Mouse (Mus musculus) heart, postnatal 4 days (tissue): Measurements from ENCODE around the gene 9130213A22Rik. TPM values are rescaled to one million over a fixed set of nuclear protein-coding genes. Genes with fewer than 3 reads are reported as not detected.

Source experiments
- DNase-seq: peaks from one replicate; pipeline ENCODE4 v3.0.0; 2021
- total RNA-seq, 2 experiments: library from RNA; stranded (reverse); gene quantifications; 2 replicates each; pipeline ENCODE4 v1.2.3; 2021

9130213A22Rik gene
- total RNA-seq, 2 experiments from 2014 or later, result 0.29 to 0.65 TPM

DNA sequence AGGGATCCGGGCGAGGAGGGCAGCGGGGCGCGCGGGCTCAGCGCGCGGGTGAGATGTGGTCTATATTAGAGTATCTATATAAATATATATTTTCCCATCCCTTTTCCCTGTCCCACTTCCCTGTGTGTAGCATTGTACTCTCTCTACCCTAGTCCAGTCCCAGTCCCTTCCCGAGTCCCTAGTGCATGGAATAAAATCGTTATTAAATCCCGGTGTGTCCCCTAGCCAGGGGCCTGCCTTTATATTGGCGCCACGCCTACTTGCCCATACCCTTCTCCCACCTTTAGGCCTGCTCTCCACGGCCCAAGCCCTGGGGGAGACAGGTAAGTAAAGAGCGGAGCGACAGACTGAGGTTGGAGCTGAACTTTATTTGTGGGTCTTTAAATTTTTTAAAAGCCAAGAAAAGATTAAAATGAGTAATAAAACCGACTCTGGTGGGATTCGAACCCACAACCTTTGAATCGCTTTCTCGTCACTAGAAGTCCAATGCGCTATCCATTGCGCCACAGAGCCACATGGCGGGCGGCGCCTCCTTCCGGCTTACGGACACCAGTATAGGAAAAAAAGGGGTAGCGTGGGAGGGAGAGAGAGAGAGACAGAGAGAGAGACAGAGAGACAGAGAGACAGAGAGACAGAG, 785 bp upstream of the 9130213A22Rik start:
- peak; percentile 94 for DNase-seq

- DNase-seq, result no peak
Observed at GRCm38 (mm10) chr11:69121741-69122335, 551 bp downstream of the 9130213A22Rik start.

GRCm38 (mm10) chr11:69121001-69121740, 1.2 kb downstream of the 9130213A22Rik start:
- peak; percentile 43 for DNase-seq

- DNase-seq, result peak; percentile 30
Observed at GRCm38 (mm10) chr11:69120221-69121000, 2.0 kb downstream of the 9130213A22Rik start, which contains the start of gene Hes7. TSS of gene Hes7 (plus strand) at chr11:69120404.

DNA sequence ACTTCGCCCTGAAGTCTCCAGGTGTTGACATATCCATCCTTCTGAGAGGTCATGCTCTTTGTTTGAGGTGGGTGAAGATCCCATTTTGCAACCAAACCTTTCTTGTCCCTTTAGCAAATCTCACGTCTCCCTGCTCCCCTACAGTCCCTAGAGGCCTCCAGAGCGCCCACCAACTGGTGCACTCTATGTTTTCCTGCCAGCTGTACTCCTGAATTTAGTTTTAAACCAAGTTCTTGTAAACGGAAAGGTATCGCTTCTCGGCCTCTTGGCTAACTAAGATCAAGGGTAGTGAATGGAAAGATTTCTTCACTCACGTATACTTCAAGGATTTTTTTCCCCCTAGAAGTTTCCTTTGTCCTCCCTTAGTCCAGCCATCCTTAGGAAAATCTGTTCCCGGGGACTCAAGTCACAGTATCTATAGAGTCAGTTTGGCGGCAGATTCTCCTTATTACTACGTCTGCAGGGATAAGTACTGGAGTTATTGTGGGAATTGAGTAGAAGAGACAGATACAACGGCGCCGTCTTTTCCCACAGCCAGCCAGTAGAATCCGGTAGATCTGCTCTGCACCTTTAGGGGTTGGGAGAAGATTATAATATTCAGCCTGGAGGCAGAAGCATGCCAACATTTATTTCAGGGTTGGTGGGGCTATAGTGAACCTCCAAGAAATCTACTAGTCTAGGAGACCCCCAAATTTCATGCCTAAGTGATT, 2.8 kb downstream of the 9130213A22Rik start:
- no peak for DNase-seq

DNA sequence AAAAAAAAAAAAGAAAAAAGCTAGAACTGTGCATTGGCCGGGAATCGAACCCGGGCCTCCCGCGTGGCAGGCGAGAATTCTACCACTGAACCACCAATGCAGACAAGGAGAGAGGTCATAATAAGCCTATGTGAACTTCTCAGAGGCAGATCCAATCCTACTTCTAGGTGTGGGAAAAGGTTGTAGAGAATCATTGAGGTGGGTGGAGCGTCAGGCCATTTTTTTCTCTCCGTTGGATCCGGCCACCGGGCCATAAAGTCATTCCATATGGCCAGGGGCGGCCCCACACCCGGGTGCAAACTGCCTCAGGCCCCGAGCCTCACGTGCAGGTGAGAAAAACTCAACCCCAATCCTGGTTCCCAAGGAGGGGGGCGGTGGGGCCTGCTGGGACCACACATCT, 3.6 kb downstream of the 9130213A22Rik start:
- DNase-seq, result peak; percentile 93

DNA sequence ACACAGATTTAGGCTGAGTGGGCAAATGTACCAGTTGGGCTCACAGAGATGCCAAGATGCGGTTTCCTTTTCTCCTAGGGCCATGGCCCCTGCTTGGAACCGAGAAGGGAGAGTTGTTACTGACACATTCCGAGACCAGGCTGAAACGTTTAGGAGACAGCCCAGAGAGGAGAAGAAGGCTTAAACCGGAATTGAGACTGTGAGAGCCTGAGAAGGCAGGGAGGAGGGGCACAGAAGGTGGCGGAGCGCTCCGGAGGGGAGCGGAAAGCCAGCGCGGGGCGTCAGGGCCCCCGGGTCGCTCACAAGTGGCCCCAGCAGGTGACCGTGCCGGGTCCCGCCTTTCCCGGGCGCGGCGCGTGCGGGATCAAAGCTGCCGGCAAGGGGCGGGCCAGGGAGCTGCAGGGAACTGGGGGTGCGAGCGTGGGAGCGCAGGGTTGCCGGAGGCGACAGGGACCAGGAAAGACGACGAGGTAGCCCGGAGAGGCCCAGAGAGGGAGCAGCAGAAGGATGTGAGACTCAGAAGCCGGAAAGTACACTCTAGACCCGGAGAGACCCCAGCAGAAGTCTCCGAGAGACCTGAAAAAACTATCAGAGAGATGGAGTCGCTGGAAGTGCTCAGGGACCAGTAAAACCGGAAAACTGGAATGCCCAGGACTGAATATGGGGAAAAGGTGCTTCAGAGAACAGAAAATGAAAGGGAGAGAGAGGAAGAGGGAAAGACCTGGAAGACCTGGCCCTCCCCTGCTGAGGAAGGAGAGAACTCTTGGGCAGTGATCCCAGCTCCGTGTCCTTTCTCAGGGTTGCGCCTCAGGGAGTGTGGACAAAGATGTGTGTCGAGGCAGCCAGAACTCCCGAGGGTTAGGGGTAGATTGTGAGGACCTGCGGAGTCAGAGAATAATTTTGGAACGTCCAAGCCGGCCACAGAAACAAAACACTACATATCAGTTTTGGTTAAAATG, 4.4 kb downstream of the 9130213A22Rik start:
- peak; percentile 70 for DNase-seq

- DNase-seq, result no peak
Observed at GRCm38 (mm10) chr11:69116843-69117242, 5.5 kb downstream of the 9130213A22Rik start.

DNA sequence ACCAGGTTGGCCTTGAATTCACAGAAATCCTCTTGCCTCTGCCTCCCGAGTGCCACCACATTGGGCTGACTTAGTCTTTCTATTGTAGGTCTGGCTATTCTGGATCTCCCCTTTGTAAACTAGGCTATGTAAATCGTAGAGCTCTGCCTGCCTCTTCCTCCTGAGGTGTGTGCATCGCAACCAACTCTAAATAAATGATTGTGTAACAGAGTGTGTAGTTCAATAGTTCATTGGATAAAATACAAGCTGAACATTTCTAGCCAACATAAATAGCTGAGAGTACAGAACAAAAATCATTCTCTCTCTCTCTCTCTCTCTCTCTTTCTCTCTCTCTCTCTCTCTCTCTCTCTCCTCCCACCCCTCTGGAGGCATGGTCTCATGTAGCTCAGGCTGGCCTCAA, 7.8 kb downstream of the 9130213A22Rik start:
- no peak for DNase-seq

- DNase-seq, result no peak
Observed at GRCm38 (mm10) chr11:69114018-69114417, 8.4 kb downstream of the 9130213A22Rik start.

DNA sequence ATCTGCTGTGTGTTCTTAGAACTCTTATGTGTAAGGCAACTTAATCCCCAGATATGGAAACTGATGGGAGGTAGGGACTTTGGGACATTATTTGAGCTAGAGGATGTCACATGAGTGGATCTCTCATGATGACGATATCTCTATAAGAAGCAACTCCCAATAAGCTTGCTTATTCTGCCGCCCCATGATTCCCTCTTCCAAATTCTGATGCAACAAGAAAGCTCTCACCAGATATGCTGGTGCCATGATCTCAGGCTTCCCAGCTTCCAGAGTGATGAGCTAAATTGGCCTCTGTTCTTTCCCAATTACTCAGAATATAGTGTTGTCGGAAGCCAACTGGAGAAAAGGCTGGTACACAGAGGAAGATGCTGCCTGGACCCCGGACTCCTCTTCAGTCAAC, 10.5 kb downstream of the 9130213A22Rik start:
- peak; percentile 18 for DNase-seq

DNA sequence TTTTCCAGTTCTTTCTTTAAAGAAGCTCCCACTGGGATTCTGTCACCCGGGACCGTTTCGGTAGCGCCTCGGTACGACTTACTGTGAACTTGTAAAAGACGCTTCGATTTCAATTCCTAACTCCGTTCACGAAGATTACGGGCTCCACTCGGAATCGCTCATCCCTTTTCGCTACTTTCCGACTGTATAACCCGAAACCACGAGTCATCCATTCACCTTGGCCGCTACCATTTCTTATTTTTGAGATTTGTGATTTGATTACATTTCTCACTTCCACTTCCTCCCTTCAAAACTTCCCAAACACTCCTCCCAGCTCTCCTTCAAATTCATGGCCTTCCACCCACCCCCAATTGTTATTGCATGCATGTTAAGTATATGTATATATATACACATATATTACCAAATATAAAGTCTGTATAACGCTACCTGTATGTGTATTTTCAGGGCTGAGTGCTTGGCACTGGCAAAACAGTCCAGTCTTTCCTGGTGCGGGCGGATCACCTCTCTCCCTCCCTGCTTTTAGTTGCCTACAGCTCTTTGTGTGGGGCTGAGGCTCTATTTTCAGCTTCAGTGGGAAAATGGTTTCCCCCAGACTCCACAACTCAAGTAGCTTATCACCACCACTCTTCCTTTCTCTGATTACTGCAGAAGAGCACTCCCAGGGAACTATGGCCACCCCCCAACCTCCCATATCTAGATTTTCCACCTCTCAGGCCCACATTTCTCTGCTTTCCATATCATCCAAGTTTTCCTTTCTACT, 11.2 kb downstream of the 9130213A22Rik start:
- DNase-seq, result no peak

- DNase-seq, result peak; percentile 98
Observed at GRCm38 (mm10) chr11:69110319-69111046, 11.9 kb downstream of the 9130213A22Rik start.

GRCm38 (mm10) chr11:69109032-69109900, 13.1 kb downstream of the 9130213A22Rik start:
- DNase-seq, result peak; percentile 32

- no peak for DNase-seq
Observed at GRCm38 (mm10) chr11:69108223-69108622, 14.2 kb downstream of the 9130213A22Rik start.

- no peak for DNase-seq
Observed at GRCm38 (mm10) chr11:69107676-69108075, 14.7 kb downstream of the 9130213A22Rik start.

- DNase-seq, result peak; percentile 11
Observed at GRCm38 (mm10) chr11:69106842-69107241, 15.5 kb downstream of the 9130213A22Rik start.

DNA sequence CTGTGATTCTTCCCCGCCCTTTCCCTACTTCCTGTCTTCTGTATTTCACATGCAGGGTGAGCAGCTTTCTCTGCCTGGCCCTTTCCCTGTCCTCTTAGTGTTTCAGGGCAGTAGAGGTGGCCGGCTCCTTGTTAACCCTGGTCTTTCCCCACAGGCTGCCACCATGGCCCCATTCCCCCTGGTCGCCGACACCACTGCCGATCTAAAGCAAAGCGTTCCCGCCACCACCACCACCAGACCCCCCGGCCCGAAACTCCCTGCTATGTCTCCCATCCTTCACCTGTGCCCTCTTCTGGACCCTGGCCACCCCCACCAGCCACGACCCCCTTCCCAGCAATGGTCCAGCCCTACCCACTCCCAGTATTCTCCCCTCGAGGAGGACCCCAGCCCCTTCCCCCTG, 16.1 kb downstream of the 9130213A22Rik start:
- DNase-seq, result peak; percentile 19
